27 mouse cellular contexts compared by ENCODE assay signal in genomic region chr4:47220544-47220943, GRCm38 (mm10). TPM values are rescaled to one million over a fixed set of nuclear protein-coding genes. Genes with fewer than 3 reads are reported as not detected.
"Had no signal": no experiment of that assay in that cellular context is flagged by ENCODE, and none has a peak within 500 bp of the region (broad histone marks: within the 10 kb centered on the region; RNA-seq: fewer than 3 reads in every experiment).

No protein-coding gene starts in this region.

- H3K4me1 ChIP-seq: heart, embryonic 12.5 days; hindbrain, embryonic 10.5 days; hindbrain, embryonic 12.5 days; intestine, embryonic 15.5 days; limb, embryonic 10.5 days; limb, embryonic 12.5 days; liver, embryonic 13.5 days; liver, embryonic 15.5 days had no signal

- H3K27ac ChIP-seq: hindbrain, embryonic 10.5 days; hindbrain, embryonic 12.5 days; hindbrain, embryonic 14.5 days; intestine, embryonic 15.5 days; layer of hippocampus, adult 2 months; left cerebral cortex, adult 2 months; limb, embryonic 10.5 days; limb, embryonic 12.5 days; liver, embryonic 13.5 days; liver, embryonic 15.5 days had no signal

- ATAC-seq: forebrain, embryonic 16.5 days; hindbrain, embryonic 16.5 days; inflammation-experienced regulatory T-cells, adult 6 months; intestine, embryonic 15.5 days; intestine, postnatal 0 days had no signal

- DNase-seq: gastrocnemius, postnatal 14 days; gastrocnemius, postnatal 36 days; heart, postnatal 10 days; heart, postnatal 36 days; kidney, adult 18-20 months; kidney, adult 8-10 months; kidney, postnatal 10 days; kidney, postnatal 25 days; kidney, postnatal 4 days; liver; liver, embryonic 13.5 days had no signal

- H3K27me3 ChIP-seq: heart, embryonic 12.5 days; hindbrain, embryonic 12.5 days; intestine, embryonic 15.5 days; limb, embryonic 12.5 days; liver, embryonic 13.5 days; liver, embryonic 15.5 days had no signal

- H3K4me3 ChIP-seq: heart, embryonic 12.5 days; hindbrain, embryonic 10.5 days; hindbrain, embryonic 12.5 days; intestine, embryonic 15.5 days; layer of hippocampus, adult 2 months; left cerebral cortex, adult 2 months; limb, embryonic 10.5 days; limb, embryonic 12.5 days; liver, embryonic 13.5 days; liver, embryonic 15.5 days had no signal

- H3K9me3 ChIP-seq: hindbrain, embryonic 10.5 days; hindbrain, embryonic 12.5 days; intestine, embryonic 15.5 days; limb, embryonic 10.5 days; limb, embryonic 12.5 days; liver, embryonic 13.5 days; liver, embryonic 15.5 days had no signal

- H3K4me2 ChIP-seq: heart, embryonic 12.5 days; hindbrain, embryonic 12.5 days; hindbrain, embryonic 14.5 days; intestine, embryonic 15.5 days; limb, embryonic 12.5 days; liver, embryonic 11.5 days; liver, embryonic 13.5 days; liver, embryonic 15.5 days had no signal

- H3K9ac ChIP-seq: heart, embryonic 12.5 days; hindbrain, embryonic 12.5 days; hindbrain, embryonic 14.5 days; intestine, embryonic 15.5 days; limb, embryonic 12.5 days; liver, embryonic 13.5 days; liver, embryonic 15.5 days had no signal

- H3K36me3 ChIP-seq: heart, embryonic 12.5 days; hindbrain, embryonic 10.5 days; hindbrain, embryonic 12.5 days; intestine, embryonic 15.5 days; limb, embryonic 10.5 days; limb, embryonic 12.5 days; liver, embryonic 13.5 days; liver, embryonic 15.5 days had no signal

RNA-seq across cellular contexts. Expression of gene Col15a1, which starts 12.6 kb away (rescaled TPM):
- total RNA-seq: granulocyte monocyte progenitor cell, adult 5-6 weeks had no signal
